Mouse (Mus musculus) frontal cortex, postnatal 36 days (tissue): ENCODE measurements at regions not wholly inside any gene's neighbourhood (a gene's known extent, or its start where the extent isn't known, plus 50 kb on each side); places are given as distances from the start of the nearest gene placed in this dataset.

Experiments
- DNase-seq, 2 experiments: peaks; one replicate each; pipeline ENCODE4 v3.0.0; 2022; ENCODE audit warnings: low spot score in 2 of 2

GRCm38 (mm10) chr11:111706882-111707281, 640.9 kb downstream of the Kcnj2 start:
- DNase-seq: no peak

- DNase-seq: no peak
Observed at GRCm38 (mm10) chr11:111715401-111715800, 649.4 kb downstream of the Kcnj2 start.

GRCm38 (mm10) chr11:111722276-111722675, 656.3 kb downstream of the Kcnj2 start:
- DNase-seq: no peak

GRCm38 (mm10) chr11:111728148-111728547, 662.2 kb downstream of the Kcnj2 start:
- no peak for DNase-seq

GRCm38 (mm10) chr11:111732096-111732495, 666.1 kb downstream of the Kcnj2 start:
- DNase-seq: no peak

- no peak for DNase-seq
Observed at GRCm38 (mm10) chr11:111735446-111735845, 669.5 kb downstream of the Kcnj2 start.

- no peak for DNase-seq
Observed at GRCm38 (mm10) chr11:111735961-111736360, 670.0 kb downstream of the Kcnj2 start.

- DNase-seq: no peak
Observed at GRCm38 (mm10) chr11:111743356-111743755, 677.4 kb downstream of the Kcnj2 start.

- no peak for DNase-seq
Observed at GRCm38 (mm10) chr11:111747262-111747946, 681.4 kb downstream of the Kcnj2 start.

GRCm38 (mm10) chr11:111747947-111748322, 682.0 kb downstream of the Kcnj2 start:
- DNase-seq: no peak

- no peak for DNase-seq
Observed at GRCm38 (mm10) chr11:111748496-111748895, 682.5 kb downstream of the Kcnj2 start.

GRCm38 (mm10) chr11:111754735-111755134, 688.8 kb downstream of the Kcnj2 start:
- DNase-seq: no peak

GRCm38 (mm10) chr11:111763081-111763480, 697.1 kb downstream of the Kcnj2 start:
- DNase-seq: no peak

GRCm38 (mm10) chr11:111766371-111767011, 700.5 kb downstream of the Kcnj2 start:
- no peak for DNase-seq

- no peak for DNase-seq
Observed at GRCm38 (mm10) chr11:111767012-111767392, 701.0 kb downstream of the Kcnj2 start.

GRCm38 (mm10) chr11:111774108-111774679, 708.2 kb downstream of the Kcnj2 start:
- DNase-seq: no peak

GRCm38 (mm10) chr11:111781321-111781720, 715.4 kb downstream of the Kcnj2 start:
- DNase-seq: peak; percentile 7 to 15

- DNase-seq: no peak
Observed at GRCm38 (mm10) chr11:111791267-111791926, 725.4 kb downstream of the Kcnj2 start.

- DNase-seq: no peak
Observed at GRCm38 (mm10) chr11:111801033-111801432, 735.1 kb downstream of the Kcnj2 start.

GRCm38 (mm10) chr11:111816176-111816775, 750.3 kb downstream of the Kcnj2 start:
- no peak for DNase-seq

GRCm38 (mm10) chr11:111818124-111818523, 752.2 kb downstream of the Kcnj2 start:
- DNase-seq: peak; percentile 64 to 65

GRCm38 (mm10) chr11:111820356-111820755, 754.4 kb downstream of the Kcnj2 start:
- no peak for DNase-seq
